Mouse (Mus musculus): ENCODE measurements around the gene Ublcp1. TPM values are rescaled to one million over a fixed set of nuclear protein-coding genes. Genes with fewer than 3 reads are reported as not detected.

The Ublcp1 gene
- polyA plus RNA-seq, 1 experiment from 2014 or later, result 58.4 TPM

DNA sequence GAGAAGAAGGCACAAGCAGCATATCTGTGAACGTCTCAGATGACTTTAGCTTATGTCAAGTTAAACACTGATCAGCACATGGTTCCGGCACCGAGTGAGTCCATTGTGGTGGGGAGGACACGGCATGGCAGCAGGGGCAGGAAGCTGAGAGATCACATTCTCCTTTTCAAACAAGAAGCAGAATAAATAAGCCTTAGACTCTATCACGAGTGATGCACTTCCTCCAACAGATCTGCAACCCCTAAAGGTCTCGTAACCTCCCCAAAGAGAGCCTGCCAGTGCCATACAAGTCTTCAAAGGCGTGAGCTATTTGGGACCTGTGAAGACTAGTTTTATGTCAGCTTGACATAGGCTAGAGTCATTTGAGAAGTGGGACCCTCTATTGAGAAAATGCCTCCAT is 30.7 kb upstream of the Ublcp1 start:
- no peaks in the 10 kb centered on the region for H3K9me3 ChIP-seq (replicated peaks; ENCODE audit: control insufficient read depth, low read length)

DNA sequence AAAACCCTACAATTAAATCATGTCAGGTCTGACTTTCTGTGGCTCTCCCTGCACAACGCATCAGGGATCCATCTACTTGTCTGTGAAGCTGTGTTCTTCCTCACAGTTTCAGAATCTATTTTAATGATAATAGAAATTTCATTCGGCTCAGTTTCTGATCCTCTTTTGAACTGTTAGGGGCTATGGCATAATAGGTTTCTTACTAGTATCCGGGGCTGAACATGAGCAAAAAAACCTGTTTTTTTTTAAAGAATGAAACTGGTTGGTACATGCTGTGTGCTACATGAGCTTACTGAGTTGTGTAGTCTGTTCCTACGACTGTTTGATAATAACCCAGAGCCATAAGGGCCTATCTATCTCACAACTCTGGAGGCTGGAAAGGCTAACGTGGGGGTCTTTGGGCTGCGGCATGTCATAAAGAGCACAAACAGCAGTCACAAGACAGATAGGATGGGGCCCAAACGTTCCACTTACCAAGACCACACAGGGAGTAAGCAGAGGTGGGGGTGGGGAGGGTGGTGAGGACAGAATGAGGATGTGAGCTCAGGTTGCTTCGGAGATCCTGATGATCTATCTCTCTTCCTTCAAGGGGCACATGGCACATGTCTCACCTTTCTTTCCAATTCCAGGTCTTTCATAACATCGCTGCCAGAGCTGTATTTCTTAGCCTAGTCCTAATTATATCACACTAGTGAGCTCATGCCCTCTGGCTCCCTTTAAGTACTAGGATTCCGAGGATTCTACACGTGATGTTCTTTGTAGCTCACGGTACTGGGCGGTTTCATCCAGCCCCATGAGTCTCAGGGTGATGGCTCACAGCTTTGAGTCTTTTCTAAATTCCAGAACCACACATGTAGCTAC is 28.3 kb upstream of the Ublcp1 start:
- Histone ChIP-seq H3K9me3 (replicated peaks; ENCODE audit: control insufficient read depth, low read length) (no peaks in the 10 kb centered on the region), H3K27ac (ENCODE audit: low read depth, low read length) (no peak overlapping the region), H3K4me1 (ENCODE audit: control insufficient read depth, insufficient read depth, low read length) (peaks cover 4% of the 10 kb centered on the region; the same call in 1 of the 2 replicates), H3K4me3 (ENCODE audit: low read depth, low read length) (no peak overlapping the region), H3K36me3 (ENCODE audit: control insufficient read depth, insufficient read depth, low read length) (no peaks in the 10 kb centered on the region), H3K27me3 (ENCODE audit: control insufficient read depth, insufficient read depth, low read length) (no peaks in the 10 kb centered on the region), H3K9ac (ENCODE audit: low read depth, low read length) (no peak overlapping the region), H3K4me2 (no peak overlapping the region)
- 60% methylated on average over 13 of the region's 13 CpGs for WGBS (ENCODE audit: insufficient replicate concordance)
- ATAC-seq (replicated peaks; ENCODE audit: insufficient number of reproducible peaks, low FRiP score, low TSS enrichment), result no peak

More for the DNA sequence above, 30.7 kb upstream of the Ublcp1 start:
- Histone ChIP-seq H3K27me3 (ENCODE audit: control insufficient read depth, insufficient read depth, low read length) (no peaks in the 10 kb centered on the region), H3K27ac (ENCODE audit: low read depth, low read length) (no peak overlapping the region), H3K4me2 (no peak overlapping the region), H3K4me1 (ENCODE audit: control insufficient read depth, insufficient read depth, low read length) (peaks cover 4% of the 10 kb centered on the region; the same call in 1 of the 2 replicates), H3K36me3 (ENCODE audit: control insufficient read depth, insufficient read depth, low read length) (no peaks in the 10 kb centered on the region), H3K9ac (ENCODE audit: low read depth, low read length) (no peak overlapping the region), H3K4me3 (ENCODE audit: low read depth, low read length) (no peak overlapping the region)
- WGBS (ENCODE audit: insufficient replicate concordance), result 69% methylated on average over 7 of the region's 7 CpGs
- ATAC-seq (replicated peaks; ENCODE audit: insufficient number of reproducible peaks, low FRiP score, low TSS enrichment), result no peak

DNA sequence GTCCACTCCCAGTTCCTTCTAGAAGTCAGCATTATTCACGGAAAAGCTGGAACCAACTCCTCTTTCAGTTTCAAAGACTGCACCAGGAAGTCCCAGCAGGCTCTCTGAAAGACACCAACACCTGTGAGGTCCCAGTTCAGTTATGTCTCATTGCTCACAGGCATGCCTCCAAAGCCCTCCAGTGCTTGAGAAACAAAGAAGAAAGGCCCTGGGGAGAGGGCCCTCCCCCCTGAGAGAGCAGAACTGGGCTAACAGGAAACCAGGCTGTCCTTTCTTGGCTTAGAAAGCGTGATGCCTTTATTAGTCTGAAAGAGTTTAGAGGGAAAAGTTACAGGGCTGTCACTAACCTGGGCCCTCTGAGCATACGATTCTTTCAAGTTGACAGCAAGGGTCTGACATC is 25.9 kb upstream of the Ublcp1 start:
- Histone ChIP-seq H3K4me1 (ENCODE audit: control insufficient read depth, insufficient read depth, low read length) (peaks cover 4% of the 10 kb centered on the region; the same call in 1 of the 2 replicates), H3K4me2 (no peak overlapping the region), H3K27ac (ENCODE audit: low read depth, low read length) (no peak overlapping the region), H3K4me3 (ENCODE audit: low read depth, low read length) (no peak overlapping the region), H3K9me3 (replicated peaks; ENCODE audit: control insufficient read depth, low read length) (no peaks in the 10 kb centered on the region; the same call in 1 of the 2 replicates), H3K27me3 (ENCODE audit: control insufficient read depth, insufficient read depth, low read length) (no peaks in the 10 kb centered on the region), H3K9ac (ENCODE audit: low read depth, low read length) (no peak overlapping the region), H3K36me3 (ENCODE audit: control insufficient read depth, insufficient read depth, low read length) (no peaks in the 10 kb centered on the region)
- 64% methylated on average over 3 of the region's 3 CpGs for WGBS (ENCODE audit: insufficient replicate concordance)
- ATAC-seq (replicated peaks; ENCODE audit: insufficient number of reproducible peaks, low FRiP score, low TSS enrichment), result no peak

DNA sequence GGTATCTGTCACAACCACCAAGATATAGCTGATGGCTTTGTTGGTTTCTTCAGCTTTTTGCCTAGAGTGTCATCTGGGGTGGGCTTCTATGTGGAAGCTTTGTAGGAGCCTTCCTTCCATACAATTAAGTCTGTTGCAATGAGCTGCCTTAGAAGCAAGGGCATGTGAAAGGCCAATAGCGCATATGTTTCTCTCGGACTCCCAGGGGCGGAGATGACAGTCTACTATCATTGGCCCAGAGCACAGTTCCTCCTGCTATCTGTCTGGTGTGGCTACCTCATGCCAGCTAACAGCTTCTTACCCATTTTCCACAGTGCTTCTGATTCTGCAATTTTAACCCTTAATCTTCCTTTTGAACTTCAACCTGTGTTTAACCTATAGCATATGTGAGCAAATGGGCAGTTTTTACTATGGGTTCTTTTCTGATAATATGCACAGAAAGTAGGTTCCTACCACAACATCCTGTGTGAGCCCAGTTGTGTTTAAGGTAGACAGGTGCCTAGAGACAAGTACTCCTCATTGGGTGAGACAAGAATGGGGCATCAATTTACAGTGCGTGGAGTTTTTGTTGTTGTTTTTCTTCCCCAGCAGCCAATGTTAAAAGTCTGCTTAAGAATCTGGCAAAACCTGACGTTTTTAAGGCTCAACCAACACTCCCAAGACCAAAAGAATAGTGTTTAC is 24.5 kb upstream of the Ublcp1 start:
- Histone ChIP-seq H3K4me2 (no peak overlapping the region), H3K4me1 (ENCODE audit: control insufficient read depth, insufficient read depth, low read length) (peaks cover 4% of the 10 kb centered on the region; the same call in 1 of the 2 replicates), H3K27me3 (ENCODE audit: control insufficient read depth, insufficient read depth, low read length) (no peaks in the 10 kb centered on the region), H3K4me3 (ENCODE audit: low read depth, low read length) (no peak overlapping the region), H3K36me3 (ENCODE audit: control insufficient read depth, insufficient read depth, low read length) (no peaks in the 10 kb centered on the region), H3K9me3 (replicated peaks; ENCODE audit: control insufficient read depth, low read length) (no peaks in the 10 kb centered on the region; the same call in 1 of the 2 replicates), H3K27ac (ENCODE audit: low read depth, low read length) (no peak overlapping the region), H3K9ac (ENCODE audit: low read depth, low read length) (no peak overlapping the region)
- ATAC-seq (replicated peaks; ENCODE audit: insufficient number of reproducible peaks, low FRiP score, low TSS enrichment), result no peak
- 83% methylated on average over 5 of the region's 5 CpGs for WGBS (ENCODE audit: insufficient replicate concordance)

DNA sequence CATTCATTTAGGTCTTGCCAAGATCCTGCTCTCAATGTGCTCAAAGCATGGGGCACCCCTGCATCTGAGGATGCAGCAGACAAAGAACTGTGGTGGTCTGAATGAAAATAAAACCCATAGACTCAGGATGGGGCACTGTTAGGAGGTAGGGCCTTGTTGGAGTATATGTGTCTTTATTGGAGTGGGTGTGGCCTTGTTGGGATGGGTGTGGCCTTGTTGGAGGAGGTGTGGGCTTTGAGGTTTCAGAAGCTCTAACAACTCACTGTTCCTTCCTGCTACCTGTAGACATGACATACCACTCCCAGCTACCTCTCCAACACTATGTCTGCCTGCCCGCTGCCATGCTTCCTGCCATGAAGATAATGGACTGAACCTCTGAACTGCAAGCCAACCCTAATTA is 18.8 kb upstream of the Ublcp1 start:
- Histone ChIP-seq H3K9me3 (replicated peaks; ENCODE audit: control insufficient read depth, low read length) (no peaks in the 10 kb centered on the region; the same call in 1 of the 2 replicates), H3K4me3 (ENCODE audit: low read depth, low read length) (no peak overlapping the region), H3K4me2 (no peak overlapping the region), H3K27me3 (ENCODE audit: control insufficient read depth, insufficient read depth, low read length) (no peaks in the 10 kb centered on the region), H3K36me3 (ENCODE audit: control insufficient read depth, insufficient read depth, low read length) (no peaks in the 10 kb centered on the region), H3K27ac (ENCODE audit: low read depth, low read length) (no peak overlapping the region), H3K9ac (ENCODE audit: low read depth, low read length) (no peak overlapping the region), H3K4me1 (ENCODE audit: control insufficient read depth, insufficient read depth, low read length) (no peaks in the 10 kb centered on the region)
- no peak for ATAC-seq (replicated peaks; ENCODE audit: insufficient number of reproducible peaks, low FRiP score, low TSS enrichment)
- 93% methylated on average over 1 of the region's 1 CpGs for WGBS (ENCODE audit: insufficient replicate concordance)

DNA sequence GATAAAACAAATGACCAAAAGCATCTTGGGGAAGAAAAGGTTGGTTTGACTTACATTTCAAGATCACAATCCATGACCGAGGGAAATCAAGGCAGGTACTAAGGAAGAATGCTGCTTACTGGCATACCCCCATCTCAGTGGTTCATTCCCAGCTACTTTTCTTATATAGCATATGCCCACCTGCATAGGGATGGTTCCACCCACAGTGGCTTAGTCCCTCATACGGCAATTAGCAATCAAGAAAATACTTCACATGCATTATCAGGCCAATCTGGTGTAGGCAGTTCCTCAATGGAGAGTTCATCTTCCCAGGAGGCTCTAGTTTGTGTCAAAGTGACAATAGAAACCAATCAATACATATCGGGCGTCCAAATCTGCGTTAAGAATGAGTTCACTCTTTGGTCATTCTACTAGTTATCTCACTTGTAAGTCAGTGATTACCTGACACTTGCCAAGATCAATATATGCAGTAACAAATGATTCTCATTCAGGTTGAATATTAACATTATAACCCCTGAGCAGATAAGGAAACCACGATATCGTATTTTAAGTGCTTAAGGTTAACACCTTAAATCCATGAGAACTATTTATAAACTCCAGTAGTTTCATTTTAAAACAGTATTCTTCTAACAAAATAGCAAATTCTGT is 14.9 kb upstream of the Ublcp1 start:
- Histone ChIP-seq H3K27me3 (ENCODE audit: control insufficient read depth, insufficient read depth, low read length) (no peaks in the 10 kb centered on the region), H3K4me2 (no peak overlapping the region), H3K36me3 (ENCODE audit: control insufficient read depth, insufficient read depth, low read length) (no peaks in the 10 kb centered on the region), H3K4me3 (ENCODE audit: low read depth, low read length) (no peak overlapping the region), H3K9ac (ENCODE audit: low read depth, low read length) (no peak overlapping the region), H3K9me3 (replicated peaks; ENCODE audit: control insufficient read depth, low read length) (no peaks in the 10 kb centered on the region), H3K4me1 (ENCODE audit: control insufficient read depth, insufficient read depth, low read length) (no peaks in the 10 kb centered on the region), H3K27ac (ENCODE audit: low read depth, low read length) (no peak overlapping the region)
- ATAC-seq (replicated peaks; ENCODE audit: insufficient number of reproducible peaks, low FRiP score, low TSS enrichment), result no peak
- 91% methylated on average over 7 of the region's 7 CpGs for WGBS (ENCODE audit: insufficient replicate concordance)

DNA sequence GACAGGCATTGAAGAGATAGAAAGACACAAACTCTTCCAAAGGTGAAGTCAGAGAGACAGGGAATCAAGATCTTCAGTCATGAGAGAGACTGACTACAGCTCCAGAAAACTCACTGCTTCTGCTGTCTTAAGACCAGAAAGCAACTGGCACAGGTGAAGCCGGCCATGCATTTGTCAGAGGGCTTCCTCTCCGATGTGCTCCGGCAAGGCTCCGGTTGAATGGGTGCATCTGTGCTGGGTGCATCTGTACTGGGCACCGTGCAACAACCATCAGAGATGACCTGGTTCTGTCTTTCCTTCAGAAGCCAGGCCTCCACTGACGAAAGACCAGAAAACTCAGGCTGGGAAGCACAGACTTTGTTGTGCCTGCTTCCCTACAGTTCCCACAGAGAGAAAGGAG is 9.9 kb upstream of the Ublcp1 start:
- Histone ChIP-seq H3K4me3 (ENCODE audit: low read depth, low read length) (no peak overlapping the region), H3K27ac (ENCODE audit: low read depth, low read length) (no peak overlapping the region), H3K27me3 (ENCODE audit: control insufficient read depth, insufficient read depth, low read length) (no peaks in the 10 kb centered on the region), H3K36me3 (ENCODE audit: control insufficient read depth, insufficient read depth, low read length) (no peaks in the 10 kb centered on the region), H3K4me1 (ENCODE audit: control insufficient read depth, insufficient read depth, low read length) (no peaks in the 10 kb centered on the region), H3K4me2 (no peak overlapping the region), H3K9ac (ENCODE audit: low read depth, low read length) (no peak overlapping the region), H3K9me3 (replicated peaks; ENCODE audit: control insufficient read depth, low read length) (no peaks in the 10 kb centered on the region)
- 82% methylated on average over 6 of the region's 6 CpGs for WGBS (ENCODE audit: insufficient replicate concordance)
- ATAC-seq (replicated peaks; ENCODE audit: insufficient number of reproducible peaks, low FRiP score, low TSS enrichment), result no peak

DNA sequence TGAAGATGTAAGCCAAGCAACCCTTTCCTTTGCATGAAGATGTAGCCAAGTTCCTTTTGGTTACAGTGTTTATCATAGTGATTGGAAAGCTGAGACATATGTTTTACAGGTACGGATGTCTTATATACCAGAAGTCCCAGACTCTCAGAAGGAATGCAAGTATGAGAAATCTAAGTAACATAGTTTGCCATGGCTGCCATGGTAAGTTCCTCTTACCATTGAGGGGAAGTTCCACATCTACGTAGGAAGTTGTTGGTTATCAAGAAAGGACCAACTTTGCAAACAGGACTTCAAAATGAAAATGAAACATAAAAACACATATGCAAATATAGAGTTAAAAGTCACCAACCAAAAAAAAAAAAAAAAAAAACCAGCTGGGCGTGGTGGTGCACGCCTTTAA is 8.1 kb upstream of the Ublcp1 start:
- no peak overlapping the region for H3K27ac ChIP-seq (ENCODE audit: low read depth, low read length)
- no peak for ATAC-seq (replicated peaks; ENCODE audit: insufficient number of reproducible peaks, low FRiP score, low TSS enrichment)
- no peaks in the 10 kb centered on the region for H3K27me3 ChIP-seq (ENCODE audit: control insufficient read depth, insufficient read depth, low read length)
- H3K4me1 ChIP-seq (ENCODE audit: control insufficient read depth, insufficient read depth, low read length), result no peaks in the 10 kb centered on the region
- no peaks in the 10 kb centered on the region for H3K9me3 ChIP-seq (replicated peaks; ENCODE audit: control insufficient read depth, low read length)
- H3K36me3 ChIP-seq (ENCODE audit: control insufficient read depth, insufficient read depth, low read length), result no peaks in the 10 kb centered on the region
- H3K4me3 ChIP-seq (ENCODE audit: low read depth, low read length), result no peak overlapping the region
- no peak overlapping the region for H3K9ac ChIP-seq (ENCODE audit: low read depth, low read length)
- whole genome bisulfite sequencing (ENCODE audit: insufficient replicate concordance), result 77% methylated on average over 4 of the region's 4 CpGs
- no peak overlapping the region for H3K4me2 ChIP-seq

Data from heart, embryonic 11.5 days (tissue).